Mouse (Mus musculus): ENCODE measurements at regions not wholly inside any gene's neighbourhood (a gene's known extent, or its start where the extent isn't known, plus 50 kb on each side); places are given as distances from the start of the nearest gene placed in this dataset.

DNA sequence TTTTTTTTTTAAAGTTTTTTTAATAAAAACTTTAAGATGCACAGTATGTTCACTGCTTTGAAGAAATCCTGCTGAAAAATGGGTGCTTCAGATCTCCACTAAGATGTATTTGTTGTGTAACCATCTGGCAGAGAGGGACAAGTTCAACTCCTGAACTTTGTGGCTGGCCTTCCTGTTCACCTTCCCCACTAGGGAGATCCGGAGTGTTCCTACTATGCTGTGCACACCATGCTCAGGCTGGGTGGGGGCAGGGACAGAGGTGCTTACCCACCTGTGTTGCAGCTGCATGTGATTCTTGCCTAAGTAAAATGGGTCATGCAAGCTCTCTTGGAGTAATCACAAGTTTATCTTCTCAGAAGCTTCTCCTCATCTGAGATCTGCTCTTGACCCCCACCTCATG lies 377.4 kb upstream of the Arglu1 start:
- no peaks in the 10 kb centered on the region for H3K27me3 ChIP-seq (ENCODE audit: insufficient read depth, low read length)

DNA sequence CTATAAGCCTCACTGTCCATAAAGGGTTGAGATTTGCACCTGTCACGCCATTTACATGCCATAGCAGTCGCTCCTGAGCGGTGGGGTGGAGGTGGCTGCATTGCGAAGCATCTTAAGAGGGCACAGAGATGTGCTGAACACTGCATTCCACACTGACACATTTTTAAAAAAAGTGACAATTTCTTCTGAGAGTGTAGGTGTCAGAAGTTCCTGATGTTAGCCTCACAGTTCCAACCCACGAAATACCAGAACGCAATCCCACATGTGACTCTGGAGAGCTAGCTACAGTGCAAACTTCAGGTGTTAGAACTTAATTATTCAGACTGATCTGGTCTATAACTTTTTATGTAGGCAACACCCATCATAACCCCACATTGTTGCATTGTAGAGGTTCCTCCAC lies 369.8 kb upstream of the Arglu1 start:
- no peaks in the 10 kb centered on the region for H3K4me1 ChIP-seq (replicated peaks; ENCODE audit: low read depth, low read length)
- no peaks in the 10 kb centered on the region for H3K27me3 ChIP-seq (ENCODE audit: insufficient read depth, low read length)
- no peaks in the 10 kb centered on the region for H3K9me3 ChIP-seq (ENCODE audit: low read length)
- H3K4me3 ChIP-seq (replicated peaks; ENCODE audit: low read length), result no peak overlapping the region
- TF ChIP-seq POU5F1 (IDR thresholded peaks at IDR 0.05; ENCODE audit: borderline replicate concordance, low read length), result no peak
- TF ChIP-seq CTCF (conservative IDR thresholded peaks at IDR 0.05; ENCODE audit: low read length), result no peak
- TF ChIP-seq NANOG (IDR thresholded peaks at IDR 0.05; ENCODE audit: borderline replicate concordance, low read length), result no peak
- no peaks in the 10 kb centered on the region for H3K36me3 ChIP-seq (ENCODE audit: insufficient read depth, low read length)

More for the DNA sequence above, 377.4 kb upstream of the Arglu1 start:
- TF ChIP-seq CTCF (conservative IDR thresholded peaks at IDR 0.05; ENCODE audit: low read length) (no peak), NANOG (IDR thresholded peaks at IDR 0.05; ENCODE audit: borderline replicate concordance, low read length) (no peak), POU5F1 (IDR thresholded peaks at IDR 0.05; ENCODE audit: borderline replicate concordance, low read length) (no peak)
- Histone ChIP-seq H3K4me1 (replicated peaks; ENCODE audit: low read depth, low read length) (no peaks in the 10 kb centered on the region), H3K36me3 (ENCODE audit: insufficient read depth, low read length) (no peaks in the 10 kb centered on the region), H3K4me3 (replicated peaks; ENCODE audit: low read length) (no peak overlapping the region), H3K9me3 (ENCODE audit: low read length) (no peaks in the 10 kb centered on the region)

DNA sequence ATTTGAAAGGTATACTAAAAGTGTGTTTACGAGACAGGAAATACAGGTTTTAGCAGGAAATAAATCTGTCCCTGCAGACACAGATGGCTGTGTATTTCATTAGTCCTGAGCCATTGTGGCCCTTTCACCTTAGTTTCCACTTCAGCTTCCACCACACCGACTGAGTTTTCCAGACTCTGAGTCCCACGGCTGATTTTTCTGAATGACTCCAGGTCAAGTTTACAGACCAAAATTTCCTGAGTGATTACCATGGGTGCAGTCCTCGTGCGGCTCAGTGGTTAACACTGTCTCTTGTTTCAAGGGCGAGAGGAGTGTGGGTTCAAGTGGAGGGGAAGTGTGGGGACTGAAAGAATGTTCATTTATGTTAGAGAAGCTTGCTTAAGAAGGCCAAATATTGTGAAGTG lies 365.1 kb upstream of the Arglu1 start:
- TF ChIP-seq CTCF (conservative IDR thresholded peaks at IDR 0.05; ENCODE audit: low read length), result no peak
- no peak for TF ChIP-seq POU5F1 (IDR thresholded peaks at IDR 0.05; ENCODE audit: borderline replicate concordance, low read length)
- TF ChIP-seq NANOG (IDR thresholded peaks at IDR 0.05; ENCODE audit: borderline replicate concordance, low read length), result no peak
- H3K27me3 ChIP-seq (ENCODE audit: insufficient read depth, low read length), result no peaks in the 10 kb centered on the region
- no peaks in the 10 kb centered on the region for H3K36me3 ChIP-seq (ENCODE audit: insufficient read depth, low read length)
- no peak overlapping the region for H3K4me3 ChIP-seq (replicated peaks; ENCODE audit: low read length)
- H3K9me3 ChIP-seq (ENCODE audit: low read length), result no peaks in the 10 kb centered on the region
- no peaks in the 10 kb centered on the region for H3K4me1 ChIP-seq (replicated peaks; ENCODE audit: low read depth, low read length)

DNA sequence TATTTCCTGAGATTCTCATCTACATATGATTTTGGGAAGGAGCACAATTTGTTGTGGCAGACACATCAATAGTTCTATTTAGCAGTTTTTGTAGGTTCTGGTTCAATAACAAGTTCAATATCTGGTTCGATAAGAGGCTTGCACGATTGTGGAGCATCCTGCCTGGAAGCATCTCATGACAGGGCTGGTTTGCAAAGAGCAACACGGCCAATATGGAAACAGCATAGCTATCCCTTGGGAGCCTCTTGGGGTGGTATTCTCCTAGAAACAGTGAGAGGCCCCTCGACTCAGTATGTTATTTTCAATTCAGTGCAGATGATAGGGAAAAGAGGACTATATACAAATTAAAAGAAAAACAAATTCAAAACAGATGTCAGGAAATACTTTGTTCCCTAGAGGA lies 364.5 kb upstream of the Arglu1 start:
- no peaks in the 10 kb centered on the region for H3K4me1 ChIP-seq (replicated peaks; ENCODE audit: low read depth, low read length)
- no peaks in the 10 kb centered on the region for H3K27me3 ChIP-seq (ENCODE audit: insufficient read depth, low read length)
- no peaks in the 10 kb centered on the region for H3K36me3 ChIP-seq (ENCODE audit: insufficient read depth, low read length)
- no peak for TF ChIP-seq POU5F1 (IDR thresholded peaks at IDR 0.05; ENCODE audit: borderline replicate concordance, low read length)
- TF ChIP-seq CTCF (conservative IDR thresholded peaks at IDR 0.05; ENCODE audit: low read length), result no peak
- no peak for TF ChIP-seq NANOG (IDR thresholded peaks at IDR 0.05; ENCODE audit: borderline replicate concordance, low read length)
- H3K9me3 ChIP-seq (ENCODE audit: low read length), result no peaks in the 10 kb centered on the region
- no peak overlapping the region for H3K4me3 ChIP-seq (replicated peaks; ENCODE audit: low read length)

DNA sequence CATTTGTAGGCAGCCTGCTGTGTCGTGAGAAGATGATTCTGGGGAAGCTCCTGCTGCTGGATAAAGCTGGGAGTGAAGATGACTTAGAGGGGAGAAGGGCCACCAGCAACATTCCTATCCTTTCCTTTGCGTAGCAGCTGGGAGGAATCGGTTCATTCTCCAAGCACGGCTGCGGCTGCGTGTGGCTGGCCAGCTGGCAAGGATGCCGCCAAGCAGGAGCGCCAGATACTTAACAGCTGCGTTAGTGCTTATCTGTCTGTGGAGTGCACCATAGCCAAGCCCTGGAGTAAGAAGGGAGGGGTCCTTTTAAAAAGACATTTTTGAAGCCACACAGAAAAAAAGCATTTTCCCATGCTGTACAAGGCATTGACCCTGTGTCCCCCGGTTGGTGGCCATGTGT lies 361.4 kb upstream of the Arglu1 start:
- H3K4me3 ChIP-seq (replicated peaks; ENCODE audit: low read length), result no peak overlapping the region
- no peaks in the 10 kb centered on the region for H3K36me3 ChIP-seq (ENCODE audit: insufficient read depth, low read length)
- H3K27me3 ChIP-seq (ENCODE audit: insufficient read depth, low read length), result no peaks in the 10 kb centered on the region
- TF ChIP-seq CTCF (conservative IDR thresholded peaks at IDR 0.05; ENCODE audit: low read length) (no peak), NANOG (IDR thresholded peaks at IDR 0.05; ENCODE audit: borderline replicate concordance, low read length) (no peak), POU5F1 (IDR thresholded peaks at IDR 0.05; ENCODE audit: borderline replicate concordance, low read length) (no peak)
- no peaks in the 10 kb centered on the region for H3K4me1 ChIP-seq (replicated peaks; ENCODE audit: low read depth, low read length)
- H3K9me3 ChIP-seq (ENCODE audit: low read length), result no peaks in the 10 kb centered on the region

DNA sequence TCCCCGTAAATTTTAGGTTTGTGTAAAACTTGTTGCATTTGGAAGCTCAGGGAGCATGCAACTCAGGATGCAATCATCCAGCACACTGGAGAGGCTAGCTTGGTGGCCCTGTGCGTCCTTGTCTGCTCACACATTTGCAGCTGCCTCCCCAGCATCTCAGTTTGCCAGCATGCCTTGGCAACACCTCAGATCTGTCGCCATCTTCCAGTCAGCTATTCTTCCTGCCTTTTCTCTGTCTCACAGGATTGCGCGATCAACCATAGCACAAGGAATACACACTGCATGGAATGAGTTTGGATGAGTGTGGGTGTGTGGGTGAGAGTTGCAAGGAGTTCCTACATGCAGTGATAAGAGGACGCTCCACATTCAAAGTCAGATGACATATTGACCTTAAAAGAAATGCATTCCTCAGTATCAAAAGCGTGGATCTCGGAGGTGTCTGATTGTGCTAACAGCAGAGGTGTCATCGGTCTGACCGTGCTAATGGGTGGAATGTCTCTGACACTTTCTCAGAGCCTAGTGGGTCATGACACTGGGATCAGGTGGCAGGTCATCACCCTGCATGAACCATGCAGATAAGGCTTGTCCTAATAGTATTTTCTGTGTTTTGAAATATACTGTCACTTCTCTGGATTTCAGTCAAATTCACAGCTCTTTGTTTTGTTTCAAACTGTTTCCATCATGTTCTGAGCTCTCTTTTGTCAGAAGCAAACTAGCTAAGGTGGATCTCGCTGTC lies 360.6 kb upstream of the Arglu1 start:
- Histone ChIP-seq H3K9me3 (ENCODE audit: low read length) (no peaks in the 10 kb centered on the region), H3K27me3 (ENCODE audit: insufficient read depth, low read length) (no peaks in the 10 kb centered on the region), H3K4me3 (replicated peaks; ENCODE audit: low read length) (no peak overlapping the region), H3K36me3 (ENCODE audit: insufficient read depth, low read length) (no peaks in the 10 kb centered on the region), H3K4me1 (replicated peaks; ENCODE audit: low read depth, low read length) (no peaks in the 10 kb centered on the region)
- TF ChIP-seq CTCF (conservative IDR thresholded peaks at IDR 0.05; ENCODE audit: low read length) (no peak), POU5F1 (IDR thresholded peaks at IDR 0.05; ENCODE audit: borderline replicate concordance, low read length) (no peak), NANOG (IDR thresholded peaks at IDR 0.05; ENCODE audit: borderline replicate concordance, low read length) (no peak)

DNA sequence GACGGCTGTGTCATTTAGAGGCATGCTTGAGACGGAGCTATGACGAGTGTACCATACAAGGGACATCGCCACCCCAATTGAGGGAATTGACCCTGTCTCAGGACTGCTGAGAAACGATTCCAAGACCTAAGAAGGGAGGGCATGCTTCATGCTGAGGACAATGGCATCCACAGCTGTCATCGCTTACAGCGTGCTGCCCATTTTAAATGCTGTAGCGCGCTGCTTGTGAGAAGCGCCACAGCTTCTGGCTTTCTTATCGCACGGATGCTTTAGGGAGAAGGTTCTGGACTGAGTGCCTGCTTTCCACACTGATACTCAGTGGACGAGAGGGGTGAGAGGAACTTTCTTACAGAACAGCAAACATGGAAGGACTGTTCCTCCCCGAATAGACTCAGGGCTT lies 357.8 kb upstream of the Arglu1 start:
- H3K9me3 ChIP-seq (ENCODE audit: low read length), result no peaks in the 10 kb centered on the region
- no peaks in the 10 kb centered on the region for H3K27me3 ChIP-seq (ENCODE audit: insufficient read depth, low read length)
- TF ChIP-seq POU5F1 (IDR thresholded peaks at IDR 0.05; ENCODE audit: borderline replicate concordance, low read length) (no peak), NANOG (IDR thresholded peaks at IDR 0.05; ENCODE audit: borderline replicate concordance, low read length) (no peak), CTCF (conservative IDR thresholded peaks at IDR 0.05; ENCODE audit: low read length) (no peak)
- no peaks in the 10 kb centered on the region for H3K36me3 ChIP-seq (ENCODE audit: insufficient read depth, low read length)
- H3K4me1 ChIP-seq (replicated peaks; ENCODE audit: low read depth, low read length), result no peaks in the 10 kb centered on the region
- no peak overlapping the region for H3K4me3 ChIP-seq (replicated peaks; ENCODE audit: low read length)

DNA sequence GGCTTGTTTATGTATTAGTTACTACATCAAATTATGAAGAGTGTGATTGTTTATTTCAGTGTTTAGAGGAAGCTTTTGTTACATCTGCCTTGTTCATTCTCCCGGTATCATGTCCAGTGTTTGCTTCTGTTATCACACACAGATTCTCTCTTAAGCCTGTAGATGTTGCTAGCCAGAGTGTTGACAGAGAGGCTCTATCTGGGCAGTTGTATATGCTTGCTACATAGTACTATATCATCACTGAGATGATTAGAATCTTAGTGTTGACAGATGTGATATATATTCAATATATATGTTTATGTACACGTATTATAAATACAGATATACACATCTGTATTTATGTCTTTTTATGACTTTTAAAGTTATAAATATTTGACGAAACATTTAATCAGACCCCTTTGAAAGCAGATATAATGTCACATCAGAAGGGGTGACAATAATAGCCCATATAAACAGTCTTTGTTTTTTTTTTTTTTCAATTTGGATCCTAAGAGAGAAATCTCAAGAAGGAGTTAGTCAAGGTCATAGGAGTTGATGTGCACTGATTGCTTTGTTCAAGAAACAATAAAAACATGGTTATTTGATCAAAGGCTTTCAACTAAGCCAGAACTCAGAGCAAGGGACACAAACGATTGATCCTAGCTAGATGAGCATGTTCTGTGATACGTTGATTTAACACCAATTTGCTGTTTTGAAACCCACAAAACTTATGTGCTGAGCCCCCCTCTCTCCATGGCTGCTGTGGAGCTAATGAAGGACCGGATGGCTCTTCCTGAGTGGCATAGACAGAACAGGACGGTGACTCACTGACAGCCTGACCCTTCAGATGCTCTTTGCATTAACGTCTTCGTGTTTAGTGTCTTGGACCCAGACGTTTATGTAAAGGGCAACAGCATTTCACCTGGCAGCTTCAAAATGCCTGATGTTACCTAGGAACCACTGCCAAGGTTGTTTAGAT lies 352.8 kb upstream of the Arglu1 start:
- Histone ChIP-seq H3K36me3 (ENCODE audit: insufficient read depth, low read length) (no peaks in the 10 kb centered on the region), H3K4me3 (replicated peaks; ENCODE audit: low read length) (no peak overlapping the region)

More for the DNA sequence above, 352.8 kb upstream of the Arglu1 start:
- Histone ChIP-seq H3K27me3 (ENCODE audit: insufficient read depth, low read length) (no peaks in the 10 kb centered on the region), H3K4me1 (replicated peaks; ENCODE audit: low read depth, low read length) (no peaks in the 10 kb centered on the region), H3K9me3 (ENCODE audit: low read length) (no peaks in the 10 kb centered on the region)
- no peak for TF ChIP-seq POU5F1 (IDR thresholded peaks at IDR 0.05; ENCODE audit: borderline replicate concordance, low read length)
- no peak for TF ChIP-seq NANOG (IDR thresholded peaks at IDR 0.05; ENCODE audit: borderline replicate concordance, low read length)
- TF ChIP-seq CTCF (conservative IDR thresholded peaks at IDR 0.05; ENCODE audit: low read length), result no peak
